Mouse (Mus musculus) left cerebral cortex, postnatal 25 days (tissue): Measurements from ENCODE around the gene Cdh22. TPM values are rescaled to one million over a fixed set of nuclear protein-coding genes. Genes with fewer than 3 reads are reported as not detected.

ENCODE experiments used
- DNase-seq, 2 experiments: peaks; one replicate each; pipeline ENCODE4 v3.0.0; 2022; ENCODE audit warnings: low spot score in 2 of 2, mixed read lengths in 1 of 2
- intact Hi-C: fragments of 180-260 bp; cut with DNase I; formaldehyde crosslinking; loops from one replicate; pipeline ENCODE4 v1.15.1; 2025
- total RNA-seq, 2 experiments: library from RNA; stranded (reverse); gene quantifications; 2 replicates each; pipeline ENCODE4 v1.2.3; 2021

Gene Cdh22
- total RNA-seq, 2 experiments from 2014 or later = 53.9 to 54.7 TPM

- intact Hi-C loops = no loop called here
- peak in 1 of 2 experiments; percentile 69 for DNase-seq
Measured at GRCm38 (mm10) chr2:165217361-165218149, 17.1 kb downstream of the Cdh22 start.

GRCm38 (mm10) chr2:165215103-165215951 lies 19.3 kb downstream of the Cdh22 start:
- intact Hi-C loops = no loop called here
- no peak for DNase-seq

GRCm38 (mm10) chr2:165211426-165212079 lies 23.1 kb downstream of the Cdh22 start:
- intact Hi-C loops = no loop called here
- DNase-seq = no peak

- no peak for DNase-seq
- intact Hi-C loops = no loop called here
Measured at GRCm38 (mm10) chr2:165210948-165211347, 23.7 kb downstream of the Cdh22 start.

- peak; percentile 35 to 84 for DNase-seq
- intact Hi-C loops = no loop called here
Measured at GRCm38 (mm10) chr2:165207689-165208088, 27.0 kb downstream of the Cdh22 start.

- no peak for DNase-seq
- intact Hi-C loops = no loop called here
Measured at GRCm38 (mm10) chr2:165207086-165207485, 27.6 kb downstream of the Cdh22 start.

- intact Hi-C loops = no loop called here
- no peak for DNase-seq
Measured at GRCm38 (mm10) chr2:165205486-165205885, 29.2 kb downstream of the Cdh22 start.

- intact Hi-C loops = no loop called here
- DNase-seq = peak; percentile 42 to 56
Measured at GRCm38 (mm10) chr2:165204931-165205330, 29.7 kb downstream of the Cdh22 start.

- intact Hi-C loops = no loop called here
- DNase-seq = peak; percentile 75 to 88
Measured at GRCm38 (mm10) chr2:165201761-165202751, 32.6 kb downstream of the Cdh22 start.

GRCm38 (mm10) chr2:165197546-165197945 lies 37.1 kb downstream of the Cdh22 start:
- intact Hi-C loops = no loop called here
- DNase-seq = no peak

GRCm38 (mm10) chr2:165195411-165196182 lies 39.1 kb downstream of the Cdh22 start:
- DNase-seq = no peak
- intact Hi-C loops = no loop called here

- intact Hi-C loops = no loop called here
- DNase-seq = no peak
Measured at GRCm38 (mm10) chr2:165191483-165191882, 43.2 kb downstream of the Cdh22 start.

GRCm38 (mm10) chr2:165189546-165189945 lies 45.1 kb downstream of the Cdh22 start:
- no peak for DNase-seq
- intact Hi-C loops = no loop called here

- DNase-seq = no peak
- intact Hi-C loops = no loop called here
Measured at GRCm38 (mm10) chr2:165187648-165188380, 46.8 kb downstream of the Cdh22 start.

- no peak for DNase-seq
- intact Hi-C loops = no loop called here
Measured at GRCm38 (mm10) chr2:165184015-165184633, 50.5 kb downstream of the Cdh22 start.

- no peak for DNase-seq
- intact Hi-C loops = no loop called here
Measured at GRCm38 (mm10) chr2:165182085-165182976, 52.3 kb downstream of the Cdh22 start.
